Mouse (Mus musculus): ENCODE results near the gene Aplf. TPM values are rescaled to one million over a fixed set of nuclear protein-coding genes. Genes with fewer than 3 reads are reported as not detected.

Gene Aplf
- total RNA-seq (2014; rRNA removed): 3.4 and 3.7 TPM in 2 replicates
- polyA plus RNA-seq (2012; rRNA removed): 1.2 and 1.4 TPM in 2 replicates

- peak; percentile 99 for DNase-seq (ENCODE audit: extremely low read depth, low read depth, low spot score)
- Histone ChIP-seq H3K27ac (replicated peaks; ENCODE audit: insufficient read depth, low read depth, low read length) (no peak within 1 kb of the TSS), H3K4me1 (ENCODE audit: control insufficient read depth, insufficient read depth, low read length) (peaks cover 7% of the 10 kb centered on the region), H3K27me3 (ENCODE audit: control insufficient read depth, insufficient read depth, low read length) (no peaks in the 10 kb centered on the region), H3K36me3 (ENCODE audit: control insufficient read depth, insufficient read depth, low read length) (no peaks in the 10 kb centered on the region), H3K4me3 (ENCODE audit: insufficient read depth, low read depth, low read length) (peak within 1 kb of the TSS; percentile 75), H3K79me2 (ENCODE audit: control insufficient read depth, insufficient read depth, low read length) (no peaks in the 10 kb centered on the region), H3K9ac (ENCODE audit: low read depth, low read length) (peak within 1 kb of the TSS; percentile 77)
- under 1% methylated on average over 33 of the region's 33 CpGs for WGBS
- no peak for TF ChIP-seq POLR2A (IDR thresholded peaks at IDR 0.05; ENCODE audit: extremely low read depth, insufficient read depth, low read length)
- no peak for TF ChIP-seq CTCF (IDR thresholded peaks at IDR 0.05; ENCODE audit: low read depth, low read length)
These were observed at the start of gene Aplf for GRCm38 (mm10) chr6:87671771-87672517. TSS of gene Aplf (minus strand) at chr6:87672193.

- H3K4me1 ChIP-seq (ENCODE audit: control insufficient read depth, insufficient read depth, low read length): no peaks in the 10 kb centered on the region
These were observed 42.1 kb upstream of the Aplf start for GRCm38 (mm10) chr6:87714091-87714490.

GRCm38 (mm10) chr6:87712311-87712710 lies 40.3 kb upstream of the Aplf start:
- H3K27ac ChIP-seq (replicated peaks; ENCODE audit: insufficient read depth, low read depth, low read length): no peak overlapping the region
- H3K4me3 ChIP-seq (ENCODE audit: insufficient read depth, low read depth, low read length): no peak overlapping the region
- H3K9ac ChIP-seq (ENCODE audit: low read depth, low read length): no peak overlapping the region
- TF ChIP-seq POLR2A (IDR thresholded peaks at IDR 0.05; ENCODE audit: extremely low read depth, insufficient read depth, low read length) (no peak), CTCF (IDR thresholded peaks at IDR 0.05; ENCODE audit: low read depth, low read length) (no peak)
- H3K27me3 ChIP-seq (ENCODE audit: control insufficient read depth, insufficient read depth, low read length): no peaks in the 10 kb centered on the region
- 92% methylated on average over 4 of the region's 4 CpGs for WGBS
- H3K36me3 ChIP-seq (ENCODE audit: control insufficient read depth, insufficient read depth, low read length): no peaks in the 10 kb centered on the region
- no peaks in the 10 kb centered on the region for H3K4me1 ChIP-seq (ENCODE audit: control insufficient read depth, insufficient read depth, low read length)
- DNase-seq (ENCODE audit: extremely low read depth, low read depth, low spot score): no peak
- no peaks in the 10 kb centered on the region for H3K79me2 ChIP-seq (ENCODE audit: control insufficient read depth, insufficient read depth, low read length)

More at GRCm38 (mm10) chr6:87714091-87714490, 42.1 kb upstream of the Aplf start:
- no peak for DNase-seq (ENCODE audit: extremely low read depth, low read depth, low spot score)
- no peaks in the 10 kb centered on the region for H3K79me2 ChIP-seq (ENCODE audit: control insufficient read depth, insufficient read depth, low read length)
- no peaks in the 10 kb centered on the region for H3K36me3 ChIP-seq (ENCODE audit: control insufficient read depth, insufficient read depth, low read length)
- H3K4me3 ChIP-seq (ENCODE audit: insufficient read depth, low read depth, low read length): no peak overlapping the region
- no peak overlapping the region for H3K9ac ChIP-seq (ENCODE audit: low read depth, low read length)
- H3K27ac ChIP-seq (replicated peaks; ENCODE audit: insufficient read depth, low read depth, low read length): no peak overlapping the region
- TF ChIP-seq POLR2A (IDR thresholded peaks at IDR 0.05; ENCODE audit: extremely low read depth, insufficient read depth, low read length): no peak
- TF ChIP-seq CTCF (IDR thresholded peaks at IDR 0.05; ENCODE audit: low read depth, low read length): no peak
- 88% methylated on average over 4 of the region's 4 CpGs for WGBS
- no peaks in the 10 kb centered on the region for H3K27me3 ChIP-seq (ENCODE audit: control insufficient read depth, insufficient read depth, low read length)

GRCm38 (mm10) chr6:87706246-87706645 lies 34.3 kb upstream of the Aplf start:
- TF ChIP-seq CTCF (IDR thresholded peaks at IDR 0.05; ENCODE audit: low read depth, low read length): no peak
- H3K79me2 ChIP-seq (ENCODE audit: control insufficient read depth, insufficient read depth, low read length): no peaks in the 10 kb centered on the region
- H3K27me3 ChIP-seq (ENCODE audit: control insufficient read depth, insufficient read depth, low read length): no peaks in the 10 kb centered on the region
- H3K4me1 ChIP-seq (ENCODE audit: control insufficient read depth, insufficient read depth, low read length): no peaks in the 10 kb centered on the region
- H3K27ac ChIP-seq (replicated peaks; ENCODE audit: insufficient read depth, low read depth, low read length): no peak overlapping the region
- DNase-seq (ENCODE audit: extremely low read depth, low read depth, low spot score): peak; percentile 20
- H3K9ac ChIP-seq (ENCODE audit: low read depth, low read length): no peak overlapping the region
- H3K36me3 ChIP-seq (ENCODE audit: control insufficient read depth, insufficient read depth, low read length): no peaks in the 10 kb centered on the region
- 37% methylated on average over 3 of the region's 3 CpGs for WGBS
- H3K4me3 ChIP-seq (ENCODE audit: insufficient read depth, low read depth, low read length): no peak overlapping the region

- Histone ChIP-seq H3K79me2 (ENCODE audit: control insufficient read depth, insufficient read depth, low read length) (no peaks in the 10 kb centered on the region), H3K27ac (replicated peaks; ENCODE audit: insufficient read depth, low read depth, low read length) (no peak overlapping the region), H3K4me3 (ENCODE audit: insufficient read depth, low read depth, low read length) (no peak overlapping the region), H3K36me3 (ENCODE audit: control insufficient read depth, insufficient read depth, low read length) (no peaks in the 10 kb centered on the region), H3K27me3 (ENCODE audit: control insufficient read depth, insufficient read depth, low read length) (no peaks in the 10 kb centered on the region), H3K9ac (ENCODE audit: low read depth, low read length) (no peak overlapping the region), H3K4me1 (ENCODE audit: control insufficient read depth, insufficient read depth, low read length) (no peaks in the 10 kb centered on the region)
- DNase-seq (ENCODE audit: extremely low read depth, low read depth, low spot score): no peak
- TF ChIP-seq CTCF (IDR thresholded peaks at IDR 0.05; ENCODE audit: low read depth, low read length): no peak
- TF ChIP-seq POLR2A (IDR thresholded peaks at IDR 0.05; ENCODE audit: extremely low read depth, insufficient read depth, low read length): no peak
- WGBS: 96% methylated on average over 4 of the region's 4 CpGs
These were observed 24.6 kb upstream of the Aplf start for GRCm38 (mm10) chr6:87696544-87696943.

GRCm38 (mm10) chr6:87695947-87696346 lies 24.0 kb upstream of the Aplf start:
- H3K9ac ChIP-seq (ENCODE audit: low read depth, low read length): no peak overlapping the region
- no peaks in the 10 kb centered on the region for H3K79me2 ChIP-seq (ENCODE audit: control insufficient read depth, insufficient read depth, low read length)
- no peak overlapping the region for H3K4me3 ChIP-seq (ENCODE audit: insufficient read depth, low read depth, low read length)
- TF ChIP-seq CTCF (IDR thresholded peaks at IDR 0.05; ENCODE audit: low read depth, low read length) (no peak), POLR2A (IDR thresholded peaks at IDR 0.05; ENCODE audit: extremely low read depth, insufficient read depth, low read length) (no peak)
- no peak overlapping the region for H3K27ac ChIP-seq (replicated peaks; ENCODE audit: insufficient read depth, low read depth, low read length)
- H3K4me1 ChIP-seq (ENCODE audit: control insufficient read depth, insufficient read depth, low read length): no peaks in the 10 kb centered on the region
- H3K36me3 ChIP-seq (ENCODE audit: control insufficient read depth, insufficient read depth, low read length): no peaks in the 10 kb centered on the region
- no peak for DNase-seq (ENCODE audit: extremely low read depth, low read depth, low spot score)
- WGBS: 83% methylated on average over 3 of the region's 3 CpGs
- H3K27me3 ChIP-seq (ENCODE audit: control insufficient read depth, insufficient read depth, low read length): peaks cover 2% of the 10 kb centered on the region; the same call in 1 of the 2 replicates
